Mouse (Mus musculus) limb, embryonic 10.5 days (tissue): ENCODE results near the gene Cyp4f39. TPM values are rescaled to one million over a fixed set of nuclear protein-coding genes. Genes with fewer than 3 reads are reported as not detected.

Source experiments
- DNase-seq: peaks from one replicate; pipeline ENCODE4 v3.0.0-alpha.2; 2017; ENCODE audit warnings: low spot score
- H3K27ac ChIP-seq: fragments of 300-500 bp; sonication (generic); 2 replicates; pipeline ENCODE4 v1.5.1; 2016; ENCODE audit warnings: mild to moderate bottlenecking
- H3K27me3 ChIP-seq: fragments of 300-500 bp; sonication (generic); 2 replicates; pipeline ENCODE4 v1.6.1; 2016; ENCODE audit warnings: low read depth, mild to moderate bottlenecking; ENCODE audit not compliant: poor library complexity, severe bottlenecking
- H3K36me3 ChIP-seq: fragments of 300-500 bp; sonication (generic); 2 replicates; pipeline ENCODE4 v1.6.1; 2016; ENCODE audit warnings: mild to moderate bottlenecking, moderate library complexity
- H3K4me1 ChIP-seq: fragments of 300-500 bp; sonication (generic); 2 replicates; pipeline ENCODE4 v1.6.1; 2016
- H3K4me3 ChIP-seq: fragments of 300-500 bp; sonication (generic); 2 replicates; pipeline ENCODE4 v1.5.1; 2016; ENCODE audit warnings: mild to moderate bottlenecking, moderate library complexity
- H3K9me3 ChIP-seq: fragments of 300-500 bp; sonication (generic); replicated peaks from 2 replicates; pipeline ENCODE4 v1.6.1; 2016; ENCODE audit warnings: mild to moderate bottlenecking
- WGBS: fragments of 180-500 bp; shearing (Covaris S2); methylation state at CpG from one replicate; pipeline ENCODE4 v1.1.7; 2016; 5-methylcytosine and 5-hydroxymethylcytosine counted together
- polyA plus RNA-seq: library from polyadenylated mRNA; unstranded; fragments of >200 nt; fragmentation: Nextera tagmentation; extraction: Ambion mirVana; gene quantifications from 2 replicates; pipeline ENCODE4 v1.2.1, GENCODE M21; 2016

Gene Cyp4f39
- polyA plus RNA-seq, 1 experiment from 2014 or later: not detected

DNA sequence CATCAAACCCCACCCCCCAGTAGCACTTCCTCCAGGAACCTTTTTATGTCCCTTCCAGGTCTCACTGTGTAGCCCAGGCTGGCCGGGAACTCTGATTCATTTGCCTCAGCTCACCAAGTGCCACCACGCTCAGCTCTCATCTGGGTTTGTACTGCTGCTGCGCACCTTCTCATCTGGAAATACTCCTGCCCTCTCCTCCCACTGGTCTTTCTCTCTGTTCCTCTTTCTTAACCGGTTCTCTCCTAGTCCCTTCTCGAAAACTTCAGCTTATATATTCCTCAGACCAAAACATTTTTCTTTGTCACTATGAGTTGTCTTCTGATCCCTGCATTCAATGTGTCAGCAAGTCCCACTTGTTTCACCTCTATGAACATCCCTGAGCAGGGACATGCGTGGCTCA lies 9.3 kb upstream of the Cyp4f39 start:
- Histone ChIP-seq H3K9me3 (no peaks in the 10 kb centered on the region), H3K4me1 (no peaks in the 10 kb centered on the region), H3K4me3 (no peak overlapping the region), H3K27ac (no peak overlapping the region), H3K27me3 (no peaks in the 10 kb centered on the region), H3K36me3 (no peaks in the 10 kb centered on the region)
- 79% methylated on average over 6 of the region's 6 CpGs for WGBS
- no peak for DNase-seq

DNA sequence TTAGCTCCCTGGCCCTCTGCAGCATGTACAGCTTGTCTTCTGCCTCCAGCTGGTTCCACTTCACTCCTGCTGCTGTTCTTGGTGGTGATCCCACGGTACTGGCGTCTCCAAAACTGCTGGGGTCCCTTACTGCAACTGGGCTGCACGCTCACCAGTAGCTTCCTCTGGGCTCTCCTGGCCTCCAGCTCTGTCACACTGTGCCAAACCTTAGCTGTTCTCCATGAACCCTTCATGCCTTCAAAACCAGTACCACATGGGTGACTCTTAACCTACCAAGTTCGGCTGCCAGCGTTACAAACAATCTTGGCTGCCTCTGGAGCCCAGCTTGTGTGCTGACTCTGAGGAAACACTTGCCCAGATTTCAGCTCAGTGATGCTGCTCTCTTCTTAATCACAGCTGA lies 7.5 kb upstream of the Cyp4f39 start:
- WGBS: 77% methylated on average over 5 of the region's 5 CpGs
- no peaks in the 10 kb centered on the region for H3K4me1 ChIP-seq
- no peaks in the 10 kb centered on the region for H3K27me3 ChIP-seq
- H3K4me3 ChIP-seq: no peak overlapping the region
- H3K9me3 ChIP-seq: no peaks in the 10 kb centered on the region
- DNase-seq: no peak
- H3K36me3 ChIP-seq: no peaks in the 10 kb centered on the region
- no peak overlapping the region for H3K27ac ChIP-seq

- H3K9me3 ChIP-seq: no peaks in the 10 kb centered on the region
- no peak for DNase-seq
- H3K27ac ChIP-seq: no peak overlapping the region
- peaks cover 5% of the 10 kb centered on the region for H3K27me3 ChIP-seq
- no peaks in the 10 kb centered on the region for H3K36me3 ChIP-seq
- peaks cover under 1% of the 10 kb centered on the region for H3K4me1 ChIP-seq
- no peak overlapping the region for H3K4me3 ChIP-seq
These were observed 5.3 kb upstream of the Cyp4f39 start for GRCm38 (mm10) chr17:32447195-32447594.

DNA sequence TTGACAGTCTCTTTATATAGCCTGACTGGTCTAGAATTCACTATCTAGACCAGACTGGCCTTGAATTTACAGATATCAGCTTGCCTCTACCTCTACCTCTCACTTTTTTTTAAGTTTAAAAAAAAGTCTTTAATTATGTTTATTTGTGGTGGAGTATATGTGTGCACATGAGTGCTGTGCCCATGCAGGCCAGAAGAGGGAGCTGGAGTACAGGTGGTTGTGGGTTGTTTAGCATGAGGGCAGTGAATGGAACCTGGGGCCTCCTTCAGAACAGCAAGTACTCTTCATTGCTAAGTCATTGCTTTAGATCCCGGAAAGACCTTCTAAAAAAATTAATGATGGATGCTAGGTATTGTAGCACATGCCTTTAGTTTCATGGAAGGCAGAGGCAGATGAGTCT lies 3.5 kb upstream of the Cyp4f39 start:
- 97% methylated on average over 1 of the region's 1 CpGs for WGBS
- DNase-seq: no peak
- Histone ChIP-seq H3K4me3 (no peak overlapping the region), H3K27me3 (peaks cover 24% of the 10 kb centered on the region), H3K36me3 (no peaks in the 10 kb centered on the region), H3K27ac (no peak overlapping the region), H3K9me3 (no peaks in the 10 kb centered on the region), H3K4me1 (peaks cover 7% of the 10 kb centered on the region)

- WGBS: 34% methylated on average over 2 of the region's 2 CpGs
- DNase-seq: no peak
- H3K4me1 ChIP-seq: peaks cover 7% of the 10 kb centered on the region
- H3K9me3 ChIP-seq: no peaks in the 10 kb centered on the region
- peaks cover 26% of the 10 kb centered on the region for H3K27me3 ChIP-seq
- no peaks in the 10 kb centered on the region for H3K36me3 ChIP-seq
- no peak overlapping the region for H3K27ac ChIP-seq
- H3K4me3 ChIP-seq: no peak overlapping the region
These were observed 1.5 kb upstream of the Cyp4f39 start for GRCm38 (mm10) chr17:32450844-32451537.

GRCm38 (mm10) chr17:32454188-32454587 lies 1.7 kb downstream of the Cyp4f39 start:
- 76% methylated on average over 4 of the region's 4 CpGs for WGBS

GRCm38 (mm10) chr17:32454997-32455396 lies 2.5 kb downstream of the Cyp4f39 start:
- peaks cover 26% of the 10 kb centered on the region for H3K27me3 ChIP-seq
- H3K27ac ChIP-seq: no peak overlapping the region
- no peaks in the 10 kb centered on the region for H3K36me3 ChIP-seq
- DNase-seq: no peak
- no peak overlapping the region for H3K4me3 ChIP-seq
- H3K9me3 ChIP-seq: no peaks in the 10 kb centered on the region
- WGBS: 40% methylated on average over 2 of the region's 2 CpGs
- H3K4me1 ChIP-seq: peaks cover 7% of the 10 kb centered on the region

More at GRCm38 (mm10) chr17:32454188-32454587, 1.7 kb downstream of the Cyp4f39 start:
- Histone ChIP-seq H3K9me3 (no peaks in the 10 kb centered on the region), H3K27ac (no peak overlapping the region), H3K4me3 (no peak overlapping the region), H3K27me3 (peaks cover 26% of the 10 kb centered on the region), H3K36me3 (no peaks in the 10 kb centered on the region), H3K4me1 (peaks cover 7% of the 10 kb centered on the region)
- DNase-seq: no peak

GRCm38 (mm10) chr17:32468494-32468893 lies 16.0 kb downstream of the Cyp4f39 start:
- 44% methylated on average over 7 of the region's 7 CpGs for WGBS
- Histone ChIP-seq H3K36me3 (no peaks in the 10 kb centered on the region), H3K9me3 (no peaks in the 10 kb centered on the region), H3K27me3 (no peaks in the 10 kb centered on the region), H3K27ac (no peak overlapping the region), H3K4me3 (no peak overlapping the region), H3K4me1 (no peaks in the 10 kb centered on the region)
- DNase-seq: no peak

- 87% methylated on average over 4 of the region's 4 CpGs for WGBS
- Histone ChIP-seq H3K4me1 (no peaks in the 10 kb centered on the region), H3K36me3 (no peaks in the 10 kb centered on the region), H3K27me3 (no peaks in the 10 kb centered on the region), H3K9me3 (no peaks in the 10 kb centered on the region), H3K4me3 (no peak overlapping the region), H3K27ac (no peak overlapping the region)
- no peak for DNase-seq
These were observed 18.3 kb downstream of the Cyp4f39 start for GRCm38 (mm10) chr17:32470795-32471194.

DNA sequence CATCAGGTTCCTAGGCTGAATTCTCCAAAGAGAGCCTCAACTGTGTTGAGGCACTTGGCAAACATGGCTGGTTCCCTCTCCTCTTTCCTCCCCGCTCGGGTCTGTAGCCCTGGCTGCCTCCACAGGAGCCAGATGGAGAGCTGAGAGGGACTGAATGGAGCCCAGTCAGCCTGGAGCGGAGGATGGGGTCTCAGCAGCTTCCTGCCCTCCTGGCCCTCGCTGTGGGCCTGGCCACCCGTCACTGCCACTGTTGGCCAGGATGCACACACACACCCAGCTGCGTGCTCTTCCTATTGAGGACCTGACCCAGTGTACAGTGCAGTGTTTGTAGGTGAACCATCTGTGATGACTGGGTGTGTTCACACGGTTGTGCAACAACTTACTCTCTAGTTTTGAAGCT lies 19.7 kb downstream of the Cyp4f39 start:
- H3K9me3 ChIP-seq: no peaks in the 10 kb centered on the region
- 73% methylated on average over 7 of the region's 7 CpGs for WGBS
- H3K4me1 ChIP-seq: no peaks in the 10 kb centered on the region
- no peak overlapping the region for H3K4me3 ChIP-seq
- no peaks in the 10 kb centered on the region for H3K27me3 ChIP-seq
- no peaks in the 10 kb centered on the region for H3K36me3 ChIP-seq
- no peak overlapping the region for H3K27ac ChIP-seq
- DNase-seq: no peak

DNA sequence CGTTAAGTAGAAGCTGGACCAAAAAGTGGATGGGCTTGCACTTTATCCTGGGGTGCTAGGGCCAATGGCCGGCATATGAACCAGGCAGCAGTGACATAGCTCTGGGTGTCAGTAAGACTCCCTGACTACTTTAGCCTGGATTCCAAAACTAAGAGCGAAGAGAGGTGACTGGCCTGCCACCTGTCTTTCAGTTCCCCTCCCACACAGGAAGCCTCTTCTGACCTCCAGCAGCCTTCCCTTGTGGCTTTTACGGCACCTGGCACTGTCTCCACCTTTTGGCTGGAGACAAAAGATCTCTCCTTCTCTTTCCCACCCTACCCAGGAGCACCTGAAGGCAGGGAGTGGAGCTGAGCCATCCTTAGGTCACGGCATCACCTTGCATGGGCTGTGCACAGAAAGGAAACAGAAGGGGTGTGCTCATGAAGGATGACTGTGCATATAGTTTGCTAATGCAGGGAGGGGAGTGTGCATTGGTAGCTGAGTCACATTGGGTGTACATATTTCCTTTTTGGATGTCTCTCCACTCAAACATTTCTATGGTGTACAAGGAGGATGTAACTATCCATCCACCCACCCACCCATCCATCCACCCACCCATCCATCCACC lies 22.5 kb downstream of the Cyp4f39 start:
- Histone ChIP-seq H3K27ac (no peak overlapping the region), H3K27me3 (peaks cover 15% of the 10 kb centered on the region), H3K36me3 (no peaks in the 10 kb centered on the region), H3K4me3 (no peak overlapping the region), H3K9me3 (no peaks in the 10 kb centered on the region), H3K4me1 (no peaks in the 10 kb centered on the region)
- DNase-seq: no peak
- WGBS: 81% methylated on average over 5 of the region's 5 CpGs

GRCm38 (mm10) chr17:32477204-32477603 lies 24.7 kb downstream of the Cyp4f39 start:
- WGBS: 96% methylated on average over 1 of the region's 1 CpGs

DNA sequence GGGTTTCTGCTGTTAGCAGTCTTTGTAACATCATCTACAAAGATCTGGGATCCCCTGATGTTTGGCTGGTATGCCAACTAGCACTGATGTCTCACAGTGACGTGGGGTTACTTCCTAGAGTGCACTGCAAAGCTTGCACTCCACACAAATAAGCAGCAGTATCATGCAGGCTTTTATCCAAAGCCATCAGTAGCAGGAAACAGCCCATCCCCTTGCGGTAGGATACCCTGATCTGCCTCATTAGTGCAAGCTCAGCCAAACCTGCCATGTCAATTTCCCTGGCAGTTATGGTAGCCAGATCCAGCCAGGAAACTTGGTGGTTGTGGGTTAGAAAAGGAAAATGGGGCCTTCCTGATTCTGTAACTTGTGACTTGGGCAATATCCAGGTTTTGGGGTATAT lies 26.2 kb downstream of the Cyp4f39 start:
- Histone ChIP-seq H3K4me1 (peaks cover 4% of the 10 kb centered on the region; the same call in 1 of the 2 replicates), H3K9me3 (no peaks in the 10 kb centered on the region), H3K36me3 (no peaks in the 10 kb centered on the region), H3K27me3 (peaks cover 46% of the 10 kb centered on the region), H3K27ac (no peak overlapping the region), H3K4me3 (no peak overlapping the region)
- DNase-seq: no peak
- WGBS: 68% methylated on average over 2 of the region's 2 CpGs

More at GRCm38 (mm10) chr17:32477204-32477603, 24.7 kb downstream of the Cyp4f39 start:
- no peaks in the 10 kb centered on the region for H3K4me1 ChIP-seq
- no peak overlapping the region for H3K4me3 ChIP-seq
- H3K27ac ChIP-seq: no peak overlapping the region
- no peak for DNase-seq
- H3K36me3 ChIP-seq: no peaks in the 10 kb centered on the region
- H3K9me3 ChIP-seq: no peaks in the 10 kb centered on the region
- peaks cover 35% of the 10 kb centered on the region for H3K27me3 ChIP-seq
